Mouse (Mus musculus) brown adipose tissue, adult 24 weeks (tissue): ENCODE measurements around the gene Cggbp1. TPM values are rescaled to one million over a fixed set of nuclear protein-coding genes. Genes with fewer than 3 reads are reported as not detected.

ENCODE experiments used
- H3K27ac ChIP-seq: fragments of 200-500 bp; replicated peaks from 2 replicates; pipeline ENCODE4 v1.5.1; 2012; ENCODE audit warnings: low read depth, mild to moderate bottlenecking, low read length
- H3K4me1 ChIP-seq: fragments of 200-500 bp; 2 replicates; pipeline ENCODE4 v1.6.1; 2012; ENCODE audit warnings: low read length, mixed read lengths; ENCODE audit not compliant: control insufficient read depth, insufficient read depth, insufficient read length
- H3K4me3 ChIP-seq: fragments of 200-500 bp; 2 replicates; pipeline ENCODE4 v1.5.1; 2012; ENCODE audit warnings: low read depth, mild to moderate bottlenecking, low read length, moderate library complexity; ENCODE audit not compliant: insufficient read depth
- polyA plus RNA-seq: library from polyadenylated mRNA; stranded (reverse); fragments of >200 nt; gene quantifications from 2 replicates; pipeline ENCODE4 v1.2.4, GENCODE M21; 2012; ENCODE audit not compliant: missing spikeins, insufficient read depth, insufficient read length

Gene Cggbp1
- 36.9 and 40.2 TPM in 2 replicates for polyA plus RNA-seq

- H3K4me3 ChIP-seq = peak within 1 kb of the TSS; percentile 83
- peaks cover 2% of the 10 kb centered on the region; the same call in 1 of the 2 replicates for H3K4me1 ChIP-seq
Observed at GRCm38 (mm10) chr16:64851563-64852362, at the start of gene Cggbp1, which contains the start of gene Zfp654. Gene Cggbp1 (plus strand): TSS chr16:64851996. Gene Zfp654 (minus strand): TSS chr16:64851652.

GRCm38 (mm10) chr16:64803041-64803440, 48.8 kb upstream of the Cggbp1 start:
- no peak overlapping the region for H3K4me3 ChIP-seq
- H3K27ac ChIP-seq = no peak overlapping the region
- H3K4me1 ChIP-seq = no peaks in the 10 kb centered on the region

More at GRCm38 (mm10) chr16:64851563-64852362, at the start of gene Cggbp1, which contains the start of gene Zfp654:
- H3K27ac ChIP-seq = peak within 1 kb of the TSS; percentile 88

GRCm38 (mm10) chr16:64817094-64817765, 34.6 kb upstream of the Cggbp1 start:
- no peak overlapping the region for H3K4me3 ChIP-seq
- no peaks in the 10 kb centered on the region for H3K4me1 ChIP-seq
- no peak overlapping the region for H3K27ac ChIP-seq

GRCm38 (mm10) chr16:64823890-64824289, 27.9 kb upstream of the Cggbp1 start:
- H3K4me3 ChIP-seq = no peak overlapping the region
- H3K27ac ChIP-seq = no peak overlapping the region
- H3K4me1 ChIP-seq = no peaks in the 10 kb centered on the region

GRCm38 (mm10) chr16:64824474-64824873, 27.3 kb upstream of the Cggbp1 start:
- Histone ChIP-seq H3K27ac (no peak overlapping the region), H3K4me1 (no peaks in the 10 kb centered on the region), H3K4me3 (no peak overlapping the region)

- H3K4me1 ChIP-seq = no peaks in the 10 kb centered on the region
- no peak overlapping the region for H3K4me3 ChIP-seq
- H3K27ac ChIP-seq = no peak overlapping the region
Observed at GRCm38 (mm10) chr16:64830291-64830690, 21.5 kb upstream of the Cggbp1 start.

- H3K4me1 ChIP-seq = 0 out of 2 replicates have a peak, but pooled peaks cover 3% of the 10 kb centered on the region
- no peak overlapping the region for H3K27ac ChIP-seq
- H3K4me3 ChIP-seq = no peak overlapping the region
Observed at GRCm38 (mm10) chr16:64835996-64836545, 15.7 kb upstream of the Cggbp1 start.

- Histone ChIP-seq H3K4me1 (0 out of 2 replicates have a peak, but pooled peaks cover 5% of the 10 kb centered on the region), H3K4me3 (no peak overlapping the region), H3K27ac (no peak overlapping the region)
Observed at GRCm38 (mm10) chr16:64836709-64837108, 15.1 kb upstream of the Cggbp1 start.

GRCm38 (mm10) chr16:64841481-64842373, 10.1 kb upstream of the Cggbp1 start:
- H3K4me3 ChIP-seq = no peak overlapping the region

GRCm38 (mm10) chr16:64842374-64842729, 9.4 kb upstream of the Cggbp1 start:
- Histone ChIP-seq H3K27ac (no peak overlapping the region), H3K4me1 (0 out of 2 replicates have a peak, but pooled peaks cover 2% of the 10 kb centered on the region), H3K4me3 (no peak overlapping the region)

More at GRCm38 (mm10) chr16:64841481-64842373, 10.1 kb upstream of the Cggbp1 start:
- Histone ChIP-seq H3K4me1 (0 out of 2 replicates have a peak, but pooled peaks cover 4% of the 10 kb centered on the region), H3K27ac (no peak overlapping the region)

GRCm38 (mm10) chr16:64845947-64846346, 5.8 kb upstream of the Cggbp1 start:
- Histone ChIP-seq H3K4me3 (no peak overlapping the region), H3K4me1 (0 out of 2 replicates have a peak, but pooled peaks cover 2% of the 10 kb centered on the region)

GRCm38 (mm10) chr16:64850287-64851084, 1.3 kb upstream of the Cggbp1 start:
- H3K27ac ChIP-seq = no peak overlapping the region
- peak overlapping the region; percentile 75 for H3K4me3 ChIP-seq
- H3K4me1 ChIP-seq = peaks cover 2% of the 10 kb centered on the region; the same call in 1 of the 2 replicates

More at GRCm38 (mm10) chr16:64845947-64846346, 5.8 kb upstream of the Cggbp1 start:
- H3K27ac ChIP-seq = no peak overlapping the region

- Histone ChIP-seq H3K4me1 (peaks cover 2% of the 10 kb centered on the region; the same call in 1 of the 2 replicates), H3K4me3 (peak overlapping the region; percentile 75), H3K27ac (peak overlapping the region; percentile 55)
Observed at GRCm38 (mm10) chr16:64851085-64851562, 672 bp upstream of the Cggbp1 start.
